Mouse (Mus musculus) gastrocnemius, adult 8-10 months (tissue): Measurements from ENCODE around the gene Tent5a. TPM values are rescaled to one million over a fixed set of nuclear protein-coding genes. Genes with fewer than 3 reads are reported as not detected.
A peak's percentile ranks its signal among the peaks of the same experiment; 100 is the strongest.

Experiments
- DNase-seq, 2 experiments: peaks; one replicate each; pipeline ENCODE4 v3.0.0; 2022; ENCODE audit warnings: low spot score in 2 of 2
- total RNA-seq, 4 experiments: library from RNA; stranded (reverse); gene quantifications; 2 replicates each; pipeline ENCODE4 v1.2.4; 2022

Tent5a gene
- 1 to 10 TPM in 2 of 4 experiments, under 1 TPM in 2; 0.77 to 2.5 (median 1.3) TPM for total RNA-seq

- DNase-seq: peak; percentile 49 to 73
Observed at GRCm38 (mm10) chr9:85327242-85328211, at the start of gene Tent5a. Gene Tent5a (minus strand): TSS chr9:85327348.

DNA sequence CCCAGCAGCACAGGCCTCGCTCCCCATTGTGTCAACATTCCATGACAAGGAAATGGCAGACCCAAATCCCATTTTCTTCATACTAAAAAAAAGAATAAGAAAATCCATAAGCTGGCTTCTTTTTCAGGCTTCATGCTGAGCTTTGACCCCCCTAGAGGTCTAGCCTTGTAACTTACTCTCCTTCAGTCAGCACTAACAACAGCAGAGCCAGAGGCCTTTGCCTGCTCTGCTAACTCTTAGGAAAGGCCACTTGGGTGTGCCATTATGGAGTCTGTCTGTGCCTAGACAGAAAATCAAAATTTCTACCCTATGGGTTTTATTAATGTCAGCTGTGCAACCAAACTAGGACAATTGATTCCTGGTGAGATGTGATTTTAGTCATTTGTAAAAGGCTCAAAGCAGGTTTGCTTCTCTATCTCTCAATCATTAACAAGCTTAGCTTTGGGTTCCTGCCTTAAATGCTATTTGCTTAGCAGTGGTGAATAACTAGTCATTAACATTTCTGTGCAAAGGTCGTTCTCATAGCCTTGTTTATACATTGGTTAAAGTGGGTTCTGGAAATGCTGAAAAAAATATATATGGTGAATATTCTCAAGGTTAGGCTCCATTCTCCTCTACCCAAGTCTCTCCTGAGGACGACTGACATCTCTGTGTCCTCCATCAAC lies 49.6 kb upstream of the Tent5a start:
- DNase-seq: no peak

DNA sequence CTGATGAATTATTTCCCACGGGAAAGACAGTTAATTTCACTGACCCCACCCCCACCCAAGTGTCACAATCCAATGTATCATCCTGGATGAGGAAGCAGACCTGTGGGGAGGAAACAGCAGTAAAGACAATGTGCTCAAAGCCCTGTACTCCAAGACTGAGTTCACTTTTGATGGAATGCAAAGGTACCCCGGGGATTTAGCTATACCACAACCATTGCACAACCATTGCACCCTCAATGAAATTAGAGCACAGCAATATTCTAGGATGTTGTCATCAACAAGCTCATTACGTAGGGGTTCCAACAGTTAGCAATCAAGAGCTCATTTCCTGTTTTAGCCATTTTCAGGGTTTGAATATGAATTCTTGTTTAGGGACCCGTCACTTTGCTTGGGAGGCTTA lies 48.0 kb upstream of the Tent5a start:
- DNase-seq: no peak

DNA sequence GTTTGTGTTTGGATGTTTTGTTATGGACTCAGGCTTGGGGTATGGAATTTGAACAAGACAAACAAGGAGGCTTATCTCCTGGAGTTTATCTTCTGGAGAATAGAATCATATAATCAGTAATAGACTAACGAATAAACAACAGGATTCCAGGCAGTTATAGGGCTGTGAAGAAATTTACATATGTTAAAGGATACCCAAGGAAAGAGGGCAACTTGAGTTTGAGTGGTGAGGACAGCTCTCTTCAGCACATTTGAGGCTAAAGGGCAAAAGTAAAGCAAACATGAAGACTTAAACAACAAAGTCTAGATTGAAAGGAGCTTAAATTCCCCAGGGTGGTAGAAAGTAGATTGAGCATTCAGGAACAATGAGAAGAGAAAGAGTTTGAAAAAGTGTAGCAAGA lies 44.9 kb upstream of the Tent5a start:
- DNase-seq: no peak

DNA sequence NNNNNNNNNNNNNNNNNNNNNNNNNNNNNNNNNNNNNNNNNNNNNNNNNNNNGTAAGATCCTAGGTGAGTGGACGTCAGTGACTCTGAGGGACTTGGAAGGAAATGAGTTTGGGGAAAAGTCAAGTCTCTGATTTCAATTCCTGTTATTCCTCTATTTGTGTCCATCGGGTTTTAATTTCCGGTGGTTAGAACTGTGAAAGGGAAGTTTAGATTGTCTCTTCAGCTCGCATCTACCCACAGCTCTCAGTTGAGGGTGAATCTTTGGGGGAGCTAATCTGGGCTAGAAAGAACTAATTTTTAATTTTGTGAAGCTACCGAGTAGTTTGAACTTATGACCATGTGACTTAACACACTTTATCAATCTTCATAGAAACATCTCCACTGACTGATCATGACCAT lies 42.4 kb upstream of the Tent5a start:
- no peak for DNase-seq

DNA sequence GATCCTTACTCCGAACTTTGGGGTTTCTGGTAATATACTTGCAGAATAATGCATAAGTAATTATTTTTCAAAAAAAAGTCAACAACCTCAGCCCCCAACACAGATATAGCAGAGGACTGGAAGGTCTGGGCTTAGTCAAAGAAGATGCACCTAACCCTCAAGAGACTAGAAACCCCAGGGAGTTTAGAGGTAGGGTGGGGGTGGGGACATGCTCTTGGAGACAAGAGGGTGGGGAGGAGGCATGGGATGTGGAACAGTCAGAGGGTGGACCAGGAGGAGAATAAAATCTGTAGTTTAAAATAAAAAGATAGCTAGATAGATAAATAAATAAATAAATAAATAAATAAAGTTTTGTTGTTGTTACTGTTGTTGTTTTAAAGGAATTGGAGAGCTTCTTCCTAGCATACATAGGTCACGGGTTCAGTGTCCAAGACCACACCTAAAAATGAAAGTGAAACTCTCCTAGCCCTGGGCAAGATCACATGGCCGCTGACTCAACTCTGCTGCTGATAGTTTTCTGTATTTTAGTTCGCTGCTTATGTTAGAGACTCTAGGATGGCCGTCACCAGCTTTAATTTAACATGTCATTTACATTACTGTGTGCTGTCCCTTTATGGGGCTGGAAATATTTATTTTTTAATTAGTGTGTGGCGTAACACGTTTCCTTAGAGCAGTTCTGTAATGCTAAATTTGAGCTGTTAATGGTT lies 30.2 kb upstream of the Tent5a start:
- DNase-seq: no peak

DNA sequence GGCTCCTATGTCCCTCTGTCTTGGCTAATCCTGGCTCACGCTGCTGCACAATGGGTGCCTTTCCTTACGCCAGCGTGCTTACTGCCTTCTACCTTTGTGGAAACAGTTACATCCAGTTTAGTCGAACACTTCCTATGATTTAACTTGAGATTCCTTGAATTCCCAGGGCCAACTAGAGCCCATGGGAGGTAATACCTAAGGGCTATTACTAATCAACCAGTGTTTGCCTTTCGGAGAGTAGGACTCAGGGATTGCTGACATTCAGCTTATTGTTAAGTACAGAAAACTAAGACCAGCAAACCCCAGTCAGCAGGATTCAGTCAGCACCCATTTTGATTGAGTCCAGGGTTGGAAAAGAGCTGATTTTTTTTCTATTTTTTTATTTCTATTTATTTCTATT lies 28.4 kb upstream of the Tent5a start:
- DNase-seq: no peak

DNA sequence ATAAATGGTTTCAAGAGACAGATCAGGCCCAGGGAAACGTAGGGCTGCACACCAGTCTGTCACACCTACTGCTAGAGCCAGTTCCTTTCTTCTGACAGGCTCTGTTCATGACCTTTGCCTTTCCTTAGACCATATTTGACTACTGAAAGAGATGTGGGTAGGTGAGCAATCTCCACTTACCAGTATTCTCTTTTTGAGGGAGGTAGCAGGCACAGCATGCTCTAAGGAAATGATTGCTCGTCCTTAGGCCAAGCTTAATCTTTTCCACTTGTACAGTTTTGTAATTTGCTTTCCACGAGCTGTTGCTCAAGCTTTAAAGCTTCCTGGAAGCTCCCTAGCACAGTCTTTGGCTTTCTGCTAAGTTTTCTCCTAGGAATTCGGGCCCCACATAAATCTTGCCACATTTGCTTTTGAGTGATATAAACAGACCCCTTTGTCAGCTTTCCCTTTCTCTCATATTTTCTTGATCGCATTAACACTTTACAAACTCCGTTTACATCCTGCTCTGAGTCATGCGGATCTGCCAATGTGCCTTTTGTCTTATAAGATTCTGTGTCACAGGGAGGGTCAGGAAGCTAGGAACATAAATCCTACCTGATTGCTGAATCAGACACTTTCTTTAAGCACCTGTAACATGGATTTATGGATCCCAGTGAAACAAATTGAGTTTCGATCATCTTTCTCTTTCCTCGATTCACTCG lies 20.8 kb upstream of the Tent5a start:
- no peak for DNase-seq

GRCm38 (mm10) chr9:85342892-85343785 lies 16.0 kb upstream of the Tent5a start:
- DNase-seq: no peak

DNA sequence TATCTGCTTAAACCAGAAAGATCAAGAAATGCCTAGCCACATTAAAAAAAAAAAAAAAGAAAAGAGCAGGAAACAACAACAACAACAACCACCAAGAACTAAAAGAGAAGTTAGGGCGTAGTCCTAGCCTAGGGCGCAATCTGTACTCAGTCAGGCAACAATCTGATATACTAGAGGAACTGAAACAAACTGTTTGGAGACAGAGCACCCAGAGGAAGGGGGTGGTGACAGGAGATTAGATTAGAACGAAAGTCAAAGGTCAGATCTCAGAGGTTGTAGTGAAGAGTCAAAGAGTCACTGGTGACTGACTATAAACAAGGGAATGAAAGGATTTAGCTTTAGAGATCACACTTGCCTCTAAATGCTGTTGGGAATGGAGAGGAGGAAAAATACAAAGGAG lies 13.2 kb upstream of the Tent5a start:
- no peak for DNase-seq

DNA sequence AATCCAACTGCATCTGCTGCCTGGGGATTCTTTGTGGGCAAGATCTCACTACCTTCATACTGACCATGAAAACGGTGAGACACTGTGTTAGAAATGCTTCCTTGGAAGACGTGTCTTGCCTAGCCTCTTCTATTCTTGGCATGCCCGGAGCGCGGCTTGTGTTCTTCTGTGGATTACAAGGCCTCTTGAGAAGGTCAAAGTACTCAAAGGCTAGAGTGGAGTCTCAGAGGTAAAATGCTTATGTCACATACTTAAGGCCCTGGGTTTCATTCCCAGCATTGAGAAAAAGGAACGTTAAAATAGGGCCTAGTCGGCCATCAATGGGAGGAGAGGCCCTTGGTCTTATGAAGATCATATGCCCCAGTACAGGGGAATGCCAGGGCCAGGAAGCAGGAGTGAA lies 8.9 kb upstream of the Tent5a start:
- no peak for DNase-seq

GRCm38 (mm10) chr9:85331521-85331920 lies 4.4 kb upstream of the Tent5a start:
- DNase-seq: no peak

DNA sequence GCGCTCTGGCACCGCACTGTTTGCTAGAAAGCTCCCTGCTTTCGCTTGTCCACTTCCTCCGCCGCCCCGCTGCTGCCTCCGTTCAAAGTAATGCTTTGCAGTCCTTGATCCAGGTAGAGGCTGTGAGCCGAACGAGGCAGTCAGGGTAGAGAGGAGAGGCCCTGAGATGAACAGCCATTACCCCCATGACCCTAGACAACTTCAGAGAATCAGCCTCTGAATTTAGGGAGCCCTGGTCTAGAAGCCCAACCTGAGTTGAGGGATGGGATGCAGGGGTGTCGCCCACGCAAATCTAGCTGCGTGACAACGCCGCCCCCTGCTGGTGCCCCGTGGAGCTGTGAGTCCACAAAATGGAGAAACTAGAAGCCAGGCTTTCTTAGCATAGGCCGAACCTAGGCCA lies 1.1 kb upstream of the Tent5a start:
- DNase-seq: peak; percentile 72 to 75

GRCm38 (mm10) chr9:85326292-85327241 lies 581 bp downstream of the Tent5a start:
- DNase-seq: peak; percentile 10 to 12

DNA sequence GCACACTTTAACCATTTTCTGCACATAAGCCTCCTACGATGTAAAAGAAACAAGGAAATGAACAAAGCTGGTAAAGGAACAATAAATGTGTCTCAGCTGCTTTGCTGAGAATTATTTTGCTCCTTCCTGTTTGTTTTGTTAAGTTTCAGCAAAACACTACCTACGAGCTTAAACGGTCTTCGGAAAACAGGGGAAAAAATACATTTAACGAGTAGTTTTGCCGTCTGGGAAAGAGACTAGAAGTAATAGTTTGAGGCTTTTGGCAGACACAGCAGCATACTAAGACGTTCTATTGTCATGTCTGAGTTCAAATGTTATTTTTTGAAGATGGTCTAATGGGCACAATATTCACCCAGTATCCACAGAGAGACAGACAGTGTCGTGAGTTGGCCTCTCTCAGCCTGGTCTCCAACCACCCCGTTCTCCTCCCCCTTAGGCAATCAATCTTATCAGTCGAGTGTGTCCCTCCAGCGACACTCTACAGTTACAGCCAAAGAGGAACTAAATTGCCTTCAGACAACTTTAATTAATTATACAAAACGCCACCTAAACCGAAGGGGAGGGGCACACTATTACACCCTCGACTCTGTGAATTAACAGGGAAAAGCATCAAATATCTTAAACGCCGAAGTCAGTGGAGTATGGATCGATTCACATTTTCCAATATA lies 1.8 kb downstream of the Tent5a start:
- no peak for DNase-seq

DNA sequence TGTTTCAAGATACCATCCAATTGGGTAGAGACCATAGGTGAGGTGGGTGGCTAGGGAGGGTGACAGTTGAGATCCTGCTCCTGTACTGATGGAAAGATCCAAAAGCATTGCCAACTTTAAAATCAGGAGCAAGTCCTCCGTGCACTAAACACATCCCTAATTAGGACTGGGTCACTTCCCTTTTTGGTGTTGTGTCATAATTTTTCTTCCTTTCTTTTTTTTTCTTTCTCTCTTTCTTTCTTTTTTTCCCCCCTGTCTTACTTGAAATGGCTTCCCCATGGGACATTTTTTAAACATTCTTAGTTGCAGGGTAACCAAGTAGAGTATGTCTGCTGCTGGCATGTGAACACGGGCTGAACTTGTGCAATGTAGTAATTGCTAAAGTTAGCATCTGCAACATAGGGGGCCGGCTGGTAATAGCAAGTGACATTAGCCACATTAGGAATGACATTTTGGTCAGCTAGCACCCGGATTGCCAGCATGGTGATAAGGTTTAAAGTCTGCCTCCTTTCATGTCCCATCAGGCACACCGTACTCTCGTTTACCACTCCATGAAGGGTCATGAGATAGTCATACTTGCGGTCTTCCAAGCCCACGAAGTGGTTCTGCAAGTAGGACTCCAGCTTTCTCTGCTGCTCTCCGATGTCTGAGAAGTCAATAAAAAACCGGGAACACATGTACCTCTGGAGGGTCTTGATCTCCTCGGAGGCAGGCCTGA lies 2.8 kb downstream of the Tent5a start:
- DNase-seq: no peak

- no peak for DNase-seq
Observed at GRCm38 (mm10) chr9:85320167-85320951, 6.8 kb downstream of the Tent5a start.
